Mouse (Mus musculus) forelimb bud, embryonic 11.5 days (tissue): ENCODE data around the gene Pkn3.
"Not testable (repeated sequence)": the region's sequence is repeated elsewhere in the genome, so short reads cannot be mapped to it uniquely, and the experiment has no call there.

Experiments
- DNase-seq: peaks from one replicate; pipeline ENCODE4 v3.0.0-alpha.2; 2012; ENCODE audit warnings: low read depth, low spot score

The Pkn3 gene

GRCm38 (mm10) chr2:30077502-30078348, at the start of gene Pkn3:
Gene Pkn3, plus strand, starts transcription at chr2:30077684.
- DNase-seq = peak; percentile 89

GRCm38 (mm10) chr2:30032244-30032846, 45.1 kb upstream of the Pkn3 start:
- no peak for DNase-seq

GRCm38 (mm10) chr2:30032957-30033356, 44.5 kb upstream of the Pkn3 start:
- DNase-seq = no peak

GRCm38 (mm10) chr2:30037762-30038161, 39.7 kb upstream of the Pkn3 start:
- no peak for DNase-seq

DNA sequence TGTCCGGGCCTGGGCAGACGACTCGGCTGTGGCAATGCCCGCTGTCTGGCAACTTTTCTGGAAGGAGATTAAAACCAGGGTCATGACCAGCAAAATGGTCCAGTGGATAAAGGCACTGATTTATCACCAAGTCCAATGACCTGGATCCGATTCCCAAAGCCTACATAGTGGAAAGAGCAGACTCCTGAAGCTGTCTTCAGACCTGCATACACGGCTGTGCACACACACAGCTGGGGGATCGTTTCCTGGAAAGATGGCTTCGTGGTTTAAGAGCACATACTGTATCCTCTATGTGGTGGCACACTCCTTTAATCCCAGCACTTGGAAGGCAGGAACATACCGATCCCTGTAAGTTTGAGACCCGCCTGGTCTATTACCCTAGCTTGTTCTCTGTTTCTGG, 39.1 kb upstream of the Pkn3 start:
- DNase-seq = no peak

- DNase-seq = no peak
Observed at GRCm38 (mm10) chr2:30039687-30040086, 37.8 kb upstream of the Pkn3 start.

- peak; percentile 75 for DNase-seq
Observed at GRCm38 (mm10) chr2:30042445-30042844, 35.0 kb upstream of the Pkn3 start.

DNA sequence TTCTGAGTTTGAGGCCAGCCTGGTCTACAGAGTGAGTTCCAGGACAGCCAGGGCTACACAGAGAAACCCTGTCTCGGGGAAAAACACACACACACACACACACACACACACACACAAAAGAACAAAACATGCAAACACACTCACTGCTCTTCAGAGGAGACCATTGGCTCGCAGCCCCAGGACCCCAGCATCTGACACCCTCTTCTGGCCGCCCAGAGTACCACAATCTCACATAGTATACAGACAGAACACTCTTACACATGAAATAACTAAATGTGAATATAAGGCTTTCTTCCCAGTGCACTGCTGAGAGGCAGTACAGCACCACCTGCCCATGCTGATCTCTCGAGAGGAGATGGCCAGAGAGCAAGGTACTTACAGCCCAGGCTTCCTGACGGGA, 32.9 kb upstream of the Pkn3 start:
- no peak for DNase-seq

DNA sequence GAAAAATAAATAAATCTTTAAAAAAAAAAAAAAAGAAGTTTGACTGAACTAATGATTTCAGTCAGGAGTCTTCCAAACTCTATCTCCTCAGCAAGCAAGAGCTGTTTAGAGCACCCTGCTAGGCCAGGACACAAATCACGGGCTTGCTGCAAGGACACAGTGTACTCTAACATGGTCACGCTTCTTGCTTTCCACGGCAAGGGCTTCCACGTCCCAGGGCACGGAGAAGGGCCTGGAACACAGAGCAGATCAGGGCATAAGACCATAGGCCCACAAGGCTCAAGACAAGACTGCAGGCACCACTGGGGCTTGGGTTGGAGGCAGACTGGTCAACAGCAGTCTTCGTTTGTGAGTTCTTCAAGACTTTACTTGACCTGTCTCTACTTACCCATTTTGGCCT, 30.4 kb upstream of the Pkn3 start:
- no peak for DNase-seq

DNA sequence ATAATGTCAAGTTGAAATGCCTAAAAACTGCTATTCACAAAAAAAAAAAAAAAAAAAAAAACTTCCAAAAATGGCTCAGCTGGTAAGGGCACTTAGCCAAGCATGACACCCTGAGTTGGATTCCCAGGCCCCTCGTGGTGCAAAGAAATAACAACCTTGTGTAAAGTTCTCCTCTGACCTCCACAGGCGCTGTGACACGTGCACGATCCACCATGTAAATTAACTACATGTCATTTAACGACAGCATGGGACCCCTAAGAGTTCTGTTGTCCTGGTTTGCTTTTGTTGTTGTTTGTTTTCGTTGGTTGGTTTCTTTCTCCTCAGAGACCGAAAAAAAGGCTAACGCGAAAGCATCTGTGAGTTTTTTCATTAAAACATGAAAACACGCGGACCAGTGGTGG, 29.4 kb upstream of the Pkn3 start:
- no peak for DNase-seq

- DNase-seq = peak; percentile 95
Observed at GRCm38 (mm10) chr2:30048699-30049388, 28.6 kb upstream of the Pkn3 start, which contains the start of gene Wdr34. Gene Wdr34, minus strand, starts transcription at chr2:30048881.

DNA sequence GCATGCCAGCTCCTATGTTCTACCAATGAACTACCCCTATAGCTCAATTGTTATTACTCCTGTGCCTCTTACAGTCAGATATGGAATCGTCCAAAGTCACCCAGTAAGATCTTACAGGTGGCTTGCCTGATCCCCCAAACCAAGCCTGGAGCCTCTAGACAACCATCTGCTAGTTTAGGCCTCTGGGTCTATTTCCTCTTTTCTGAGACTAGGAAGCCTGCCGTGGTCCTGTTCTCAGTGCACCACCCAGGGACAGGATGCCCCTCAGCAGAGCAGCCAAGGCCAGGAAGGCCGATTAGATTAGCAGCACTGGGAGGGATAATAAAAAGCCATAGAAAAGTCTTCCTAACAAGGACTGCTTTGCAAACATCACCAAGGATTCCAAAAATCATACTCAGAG, 27.7 kb upstream of the Pkn3 start:
- no peak for DNase-seq

DNA sequence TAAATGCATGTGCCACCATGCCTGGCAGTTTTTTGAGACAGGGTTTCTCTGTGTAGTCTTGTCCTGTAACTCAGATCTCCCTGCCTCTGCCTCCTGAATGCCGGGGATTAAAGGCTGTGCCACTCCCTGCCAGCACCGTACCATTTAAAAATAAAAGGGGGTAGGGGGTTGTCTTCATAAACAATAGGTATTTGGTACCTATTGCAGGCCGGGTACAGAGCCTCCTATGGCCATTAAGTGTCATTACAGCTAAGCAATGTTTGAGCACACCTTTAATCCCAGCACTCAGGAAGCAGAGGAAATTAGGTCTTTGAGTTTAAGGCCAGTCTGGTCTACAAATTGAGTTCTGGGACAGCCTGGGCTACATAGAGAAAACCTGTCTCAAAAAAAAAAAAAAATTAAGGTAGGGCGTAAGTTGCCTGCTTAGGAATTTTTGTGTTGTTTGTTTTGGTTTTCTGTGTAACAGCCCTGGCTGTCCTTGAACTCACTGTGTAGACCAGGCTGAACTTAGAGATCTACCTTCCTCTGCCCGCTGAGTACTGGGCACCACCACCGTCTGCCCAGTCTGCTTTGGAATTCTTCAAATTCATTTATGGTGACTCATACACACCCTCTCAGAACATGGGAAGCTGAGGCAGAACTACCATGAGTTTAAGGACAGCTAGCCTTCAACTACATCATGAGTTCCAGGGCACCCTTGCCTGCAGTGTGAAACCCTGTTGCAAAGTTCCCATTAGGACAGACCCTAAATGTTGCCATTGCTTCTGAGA, 25.3 kb upstream of the Pkn3 start:
- no peak for DNase-seq

- not testable (repeated sequence) for DNase-seq
Observed at GRCm38 (mm10) chr2:30055310-30055709, 22.2 kb upstream of the Pkn3 start.

GRCm38 (mm10) chr2:30056736-30057135, 20.7 kb upstream of the Pkn3 start:
- DNase-seq = no peak

DNA sequence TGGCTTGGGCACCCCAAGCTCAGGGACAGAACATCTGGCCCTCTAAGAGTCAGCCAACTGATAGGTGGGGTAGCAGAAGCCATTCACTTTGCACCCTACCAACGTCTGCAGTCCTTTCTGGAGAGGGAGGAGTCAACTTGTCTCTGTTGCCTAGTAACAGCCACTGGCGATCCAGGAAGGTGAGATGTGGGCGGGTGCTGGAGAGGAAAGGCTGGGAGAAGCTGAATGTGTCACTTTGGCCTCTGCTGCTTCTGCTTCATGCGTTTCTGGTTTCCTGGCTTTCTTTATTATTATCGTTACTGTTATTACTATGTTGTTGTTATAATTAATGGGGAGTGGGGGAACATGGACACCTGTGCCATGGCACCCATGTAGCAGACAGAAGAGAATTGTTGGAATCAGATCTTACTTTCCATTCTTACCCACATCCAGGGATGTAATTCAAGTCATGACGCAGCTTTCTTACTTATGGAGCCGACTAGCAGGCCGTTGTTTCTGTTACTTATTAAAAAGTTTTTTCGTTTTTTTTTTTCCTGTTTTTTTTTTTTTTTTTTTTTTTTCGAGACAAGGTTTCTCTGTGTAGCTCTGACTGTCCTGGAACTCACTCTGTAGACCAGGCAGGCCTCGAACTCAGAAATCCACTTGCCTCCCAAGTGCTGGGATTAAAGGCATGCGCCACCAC, 20.1 kb upstream of the Pkn3 start, which contains the start of gene Set:
Set (plus strand) TSS at position 156 of the 682 bp plus-strand sequence.
- DNase-seq = no peak

DNA sequence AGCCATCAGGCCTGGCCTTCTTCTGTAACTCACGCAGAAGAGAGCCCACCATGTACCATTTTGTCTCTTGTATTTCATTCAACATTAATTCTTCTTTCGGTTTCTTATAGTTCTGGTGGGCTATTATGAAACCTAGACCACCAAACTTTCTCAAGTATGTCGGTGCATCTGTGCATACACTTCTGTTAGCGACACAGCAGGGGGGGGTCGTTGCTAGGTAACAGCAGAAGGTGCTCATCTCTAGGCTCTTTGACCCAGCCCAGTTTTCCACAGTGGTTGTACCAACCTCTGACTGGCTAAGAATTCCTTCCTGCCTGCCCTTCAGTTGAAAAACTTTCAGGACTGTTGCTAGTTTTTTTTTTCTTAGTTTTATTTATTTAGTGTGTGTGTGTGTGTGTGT, 19.1 kb upstream of the Pkn3 start:
- no peak for DNase-seq

- DNase-seq = peak; percentile 74
Observed at GRCm38 (mm10) chr2:30061215-30062166, 16.0 kb upstream of the Pkn3 start.

- DNase-seq = peak; percentile 73
Observed at GRCm38 (mm10) chr2:30062249-30063093, 15.0 kb upstream of the Pkn3 start.
